Mouse (Mus musculus): ENCODE measurements around the gene Usp20. TPM values are rescaled to one million over a fixed set of nuclear protein-coding genes. Genes with fewer than 3 reads are reported as not detected.

Usp20 gene
- polyA plus RNA-seq, 1 experiment from 2014 or later: 33.0 TPM

- Histone ChIP-seq H3K9ac (no peak overlapping the region), H3K4me2 (no peak overlapping the region), H3K4me3 (no peak overlapping the region), H3K36me3 (peaks cover 77% of the 10 kb centered on the region), H3K27me3 (replicated peaks) (no peaks in the 10 kb centered on the region), H3K9me3 (0 out of 2 replicates have a peak, but pooled peaks cover 8% of the 10 kb centered on the region), H3K4me1 (no peaks in the 10 kb centered on the region), H3K27ac (replicated peaks) (no peak overlapping the region)
- WGBS: 88% methylated on average over 1 of the region's 1 CpGs
- no peak for ATAC-seq (ENCODE audit: extremely low read depth, insufficient number of reproducible peaks, low FRiP score, low TSS enrichment)
Measured at GRCm38 (mm10) chr2:31043856-31044255, 61.8 kb downstream of the Usp20 start.

GRCm38 (mm10) chr2:31048037-31048436 is 66.0 kb downstream of the Usp20 start:
- no peak overlapping the region for H3K27ac ChIP-seq (replicated peaks)
- H3K9me3 ChIP-seq: no peaks in the 10 kb centered on the region
- no peak for ATAC-seq (ENCODE audit: extremely low read depth, insufficient number of reproducible peaks, low FRiP score, low TSS enrichment)
- no peak overlapping the region for H3K4me3 ChIP-seq
- no peak overlapping the region for H3K4me2 ChIP-seq
- H3K27me3 ChIP-seq (replicated peaks): no peaks in the 10 kb centered on the region
- H3K4me1 ChIP-seq: 0 out of 2 replicates have a peak, but pooled peaks cover 2% of the 10 kb centered on the region
- no peak overlapping the region for H3K9ac ChIP-seq
- WGBS: 66% methylated on average over 6 of the region's 6 CpGs
- peaks cover 77% of the 10 kb centered on the region for H3K36me3 ChIP-seq

GRCm38 (mm10) chr2:31052441-31052840 is 70.4 kb downstream of the Usp20 start:
- no peaks in the 10 kb centered on the region for H3K27me3 ChIP-seq (replicated peaks)
- WGBS: 81% methylated on average over 10 of the region's 10 CpGs
- ATAC-seq (ENCODE audit: extremely low read depth, insufficient number of reproducible peaks, low FRiP score, low TSS enrichment): no peak
- H3K36me3 ChIP-seq: peaks cover 92% of the 10 kb centered on the region
- H3K9me3 ChIP-seq: 0 out of 2 replicates have a peak, but pooled peaks cover 6% of the 10 kb centered on the region
- no peak overlapping the region for H3K4me3 ChIP-seq
- no peak overlapping the region for H3K9ac ChIP-seq
- H3K4me2 ChIP-seq: no peak overlapping the region
- H3K27ac ChIP-seq (replicated peaks): no peak overlapping the region
- 0 out of 2 replicates have a peak, but pooled peaks cover 2% of the 10 kb centered on the region for H3K4me1 ChIP-seq

GRCm38 (mm10) chr2:31053426-31053825 is 71.3 kb downstream of the Usp20 start:
- no peak overlapping the region for H3K9ac ChIP-seq
- no peaks in the 10 kb centered on the region for H3K27me3 ChIP-seq (replicated peaks)
- no peak overlapping the region for H3K27ac ChIP-seq (replicated peaks)
- 84% methylated on average over 13 of the region's 13 CpGs for WGBS
- no peak overlapping the region for H3K4me3 ChIP-seq
- H3K36me3 ChIP-seq: peaks cover 96% of the 10 kb centered on the region
- no peak overlapping the region for H3K4me2 ChIP-seq
- H3K4me1 ChIP-seq: 0 out of 2 replicates have a peak, but pooled peaks cover 2% of the 10 kb centered on the region
- 0 out of 2 replicates have a peak, but pooled peaks cover 6% of the 10 kb centered on the region for H3K9me3 ChIP-seq
- ATAC-seq (ENCODE audit: extremely low read depth, insufficient number of reproducible peaks, low FRiP score, low TSS enrichment): no peak

GRCm38 (mm10) chr2:31053851-31054340 is 71.8 kb downstream of the Usp20 start:
- ATAC-seq (ENCODE audit: extremely low read depth, insufficient number of reproducible peaks, low FRiP score, low TSS enrichment): no peak
- 83% methylated on average over 11 of the region's 11 CpGs for WGBS

GRCm38 (mm10) chr2:31056070-31056469 is 74.0 kb downstream of the Usp20 start:
- Histone ChIP-seq H3K27me3 (replicated peaks) (no peaks in the 10 kb centered on the region), H3K36me3 (peaks cover 87% of the 10 kb centered on the region), H3K27ac (replicated peaks) (no peak overlapping the region), H3K4me2 (no peak overlapping the region), H3K9me3 (0 out of 2 replicates have a peak, but pooled peaks cover 6% of the 10 kb centered on the region), H3K4me1 (no peaks in the 10 kb centered on the region), H3K9ac (no peak overlapping the region), H3K4me3 (no peak overlapping the region)
- ATAC-seq (ENCODE audit: extremely low read depth, insufficient number of reproducible peaks, low FRiP score, low TSS enrichment): no peak
- 89% methylated on average over 3 of the region's 3 CpGs for WGBS

More at GRCm38 (mm10) chr2:31053851-31054340, 71.8 kb downstream of the Usp20 start:
- no peak overlapping the region for H3K9ac ChIP-seq
- 0 out of 2 replicates have a peak, but pooled peaks cover 6% of the 10 kb centered on the region for H3K9me3 ChIP-seq
- H3K4me1 ChIP-seq: 0 out of 2 replicates have a peak, but pooled peaks cover 2% of the 10 kb centered on the region
- no peaks in the 10 kb centered on the region for H3K27me3 ChIP-seq (replicated peaks)
- no peak overlapping the region for H3K4me3 ChIP-seq
- peaks cover 96% of the 10 kb centered on the region for H3K36me3 ChIP-seq
- H3K4me2 ChIP-seq: no peak overlapping the region
- no peak overlapping the region for H3K27ac ChIP-seq (replicated peaks)

GRCm38 (mm10) chr2:31057549-31058177 is 75.6 kb downstream of the Usp20 start:
- H3K36me3 ChIP-seq: peaks cover 85% of the 10 kb centered on the region
- WGBS: 76% methylated on average over 6 of the region's 6 CpGs
- no peak overlapping the region for H3K4me3 ChIP-seq
- H3K4me1 ChIP-seq: no peaks in the 10 kb centered on the region
- no peak overlapping the region for H3K9ac ChIP-seq
- no peak for ATAC-seq (ENCODE audit: extremely low read depth, insufficient number of reproducible peaks, low FRiP score, low TSS enrichment)
- no peak overlapping the region for H3K27ac ChIP-seq (replicated peaks)
- H3K27me3 ChIP-seq (replicated peaks): no peaks in the 10 kb centered on the region
- H3K4me2 ChIP-seq: no peak overlapping the region
- H3K9me3 ChIP-seq: 0 out of 2 replicates have a peak, but pooled peaks cover 6% of the 10 kb centered on the region

GRCm38 (mm10) chr2:31058443-31058842 is 76.4 kb downstream of the Usp20 start:
- H3K4me2 ChIP-seq: no peak overlapping the region
- no peaks in the 10 kb centered on the region for H3K4me1 ChIP-seq
- no peaks in the 10 kb centered on the region for H3K27me3 ChIP-seq (replicated peaks)
- no peak overlapping the region for H3K4me3 ChIP-seq
- 0 out of 2 replicates have a peak, but pooled peaks cover 6% of the 10 kb centered on the region for H3K9me3 ChIP-seq
- ATAC-seq (ENCODE audit: extremely low read depth, insufficient number of reproducible peaks, low FRiP score, low TSS enrichment): no peak
- H3K27ac ChIP-seq (replicated peaks): no peak overlapping the region
- H3K36me3 ChIP-seq: peaks cover 83% of the 10 kb centered on the region
- H3K9ac ChIP-seq: no peak overlapping the region
- WGBS: 90% methylated on average over 4 of the region's 4 CpGs

GRCm38 (mm10) chr2:31060271-31060670 is 78.2 kb downstream of the Usp20 start:
- H3K4me1 ChIP-seq: no peaks in the 10 kb centered on the region
- no peak overlapping the region for H3K4me2 ChIP-seq
- no peaks in the 10 kb centered on the region for H3K27me3 ChIP-seq (replicated peaks)
- H3K36me3 ChIP-seq: peaks cover 80% of the 10 kb centered on the region
- no peak overlapping the region for H3K4me3 ChIP-seq
- no peak overlapping the region for H3K9ac ChIP-seq
- 0 out of 2 replicates have a peak, but pooled peaks cover 6% of the 10 kb centered on the region for H3K9me3 ChIP-seq
- ATAC-seq (ENCODE audit: extremely low read depth, insufficient number of reproducible peaks, low FRiP score, low TSS enrichment): no peak
- WGBS: 91% methylated on average over 1 of the region's 1 CpGs
- H3K27ac ChIP-seq (replicated peaks): no peak overlapping the region

GRCm38 (mm10) chr2:31060787-31061730 is 79.0 kb downstream of the Usp20 start:
- Histone ChIP-seq H3K4me2 (no peak overlapping the region), H3K27ac (replicated peaks) (no peak overlapping the region), H3K4me3 (no peak overlapping the region), H3K9ac (no peak overlapping the region), H3K27me3 (replicated peaks) (no peaks in the 10 kb centered on the region), H3K4me1 (no peaks in the 10 kb centered on the region), H3K36me3 (peaks cover 72% of the 10 kb centered on the region), H3K9me3 (0 out of 2 replicates have a peak, but pooled peaks cover 4% of the 10 kb centered on the region)
- WGBS: 79% methylated on average over 28 of the region's 28 CpGs
- no peak for ATAC-seq (ENCODE audit: extremely low read depth, insufficient number of reproducible peaks, low FRiP score, low TSS enrichment)
